In genomic region chr15:82169671-82170070, GRCm38 (mm10) we compare ENCODE assay signal across 2 mouse cellular contexts.
TF ChIP-seq lines count a peak whose summit lies in the region.

No protein-coding gene starts in this region.

TF ChIP-seq in ES-E14, 5 proteins besides CTCF, POLR2A, EP300 and RAD21:
- no peak for TF ChIP-seq CHD2 (IDR thresholded peaks at IDR 0.05; ENCODE audit: low read depth, low read length)
- TF ChIP-seq ZNF384 (IDR thresholded peaks at IDR 0.05; ENCODE audit: low read depth, low read length): 0 out of 2 replicates have a peak, but pooled peaks have one; percentile 48

TF ChIP-seq in myocyte, 11 proteins besides CTCF, POLR2A, EP300 and RAD21:
- TF ChIP-seq POLR2AphosphoS2 (IDR thresholded peaks at IDR 0.05; ENCODE audit: insufficient read length, low read depth): peak; percentile 58
- TF ChIP-seq MYOG (IDR thresholded peaks at IDR 0.05; ENCODE audit: control insufficient read depth in 1 of 3, insufficient read depth in 1 of 3, insufficient read length in 2 of 3, low read depth in 2 of 3): no peak
